In the genomic region with DNA sequence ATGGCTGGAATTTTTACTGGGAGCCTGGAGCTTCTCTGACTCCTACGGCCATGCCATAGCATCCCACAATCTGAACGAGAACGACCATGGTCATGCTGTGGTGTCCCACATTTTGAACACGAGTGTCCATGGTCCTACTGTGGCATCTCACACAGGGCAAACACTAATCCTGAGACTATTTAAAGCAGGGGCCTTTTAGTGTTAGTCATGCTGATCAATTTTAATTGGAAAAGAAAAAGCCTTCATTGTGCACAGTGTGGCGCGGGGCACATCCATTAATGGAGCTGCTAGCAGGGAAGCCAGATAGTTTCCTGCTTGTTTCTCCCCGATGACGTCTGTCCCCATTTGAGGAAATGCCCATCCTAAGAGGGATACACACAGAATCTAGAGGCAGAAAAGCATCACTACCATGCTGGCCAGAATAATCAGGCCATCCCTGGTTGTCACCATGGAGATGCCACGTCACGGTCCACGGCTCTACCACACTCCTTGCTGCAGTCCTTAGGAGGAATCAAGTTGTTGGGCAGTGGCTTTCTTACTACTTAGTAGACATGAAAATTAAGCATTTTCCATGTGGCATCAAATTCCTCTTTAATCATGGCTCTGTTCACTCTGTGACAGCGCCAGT, we compare ENCODE assay signal across 20 mouse cellular contexts.
DNase-seq lines count a peak whose midpoint lies in the region; ATAC-seq and TF ChIP-seq lines count a peak whose summit lies in the region.
"Had no signal": no experiment of that assay in that cellular context is flagged by ENCODE, and none has a peak within 500 bp of the region (broad histone marks: within the 10 kb centered on the region; RNA-seq: fewer than 3 reads in every experiment).

No protein-coding gene starts in this region.

- no peak overlapping the region for H3K27ac ChIP-seq in forebrain, postnatal 0 days (ENCODE audit: low read depth, low read length)
- H3K27ac ChIP-seq in forebrain, embryonic 12.5 days = no peak overlapping the region
- H3K27ac ChIP-seq in hindbrain, embryonic 15.5 days (replicated peaks) = no peak overlapping the region
- H3K27ac ChIP-seq in midbrain, postnatal 0 days (ENCODE audit: low read depth, low read length) = no peak overlapping the region
- no peak overlapping the region for H3K27ac ChIP-seq in intestine, embryonic 15.5 days
- H3K27ac ChIP-seq: embryonic facial prominence, embryonic 10.5 days; heart, adult 2 months; heart, embryonic 15.5 days; kidney, postnatal 0 days; limb, embryonic 15.5 days had no signal

- TF ChIP-seq CTCF in forebrain, postnatal 0 days (IDR thresholded peaks at IDR 0.05; ENCODE audit: low read depth) = no peak
- no peak for TF ChIP-seq CTCF in midbrain, postnatal 0 days (IDR thresholded peaks at IDR 0.05)

- peak; percentile 34 for ATAC-seq in forebrain, postnatal 0 days
- no peak for ATAC-seq in forebrain, embryonic 12.5 days (ENCODE audit: low FRiP score)
- ATAC-seq in hindbrain, embryonic 15.5 days (ENCODE audit: low FRiP score, low read depth) = peak; percentile 74
- ATAC-seq in midbrain, postnatal 0 days (ENCODE audit: low FRiP score) = peak; percentile 63; the same call in 1 of the 2 replicates
- ATAC-seq in intestine, embryonic 15.5 days = no peak

- WGBS in forebrain, postnatal 0 days = 69% methylated on average over 12 of the region's 12 CpGs
- whole genome bisulfite sequencing in forebrain, embryonic 12.5 days = 78% methylated on average over 12 of the region's 12 CpGs
- 60% methylated on average over 12 of the region's 12 CpGs for WGBS in hindbrain, embryonic 15.5 days
- 62% methylated on average over 12 of the region's 12 CpGs for WGBS in midbrain, postnatal 0 days
- 84% methylated on average over 12 of the region's 12 CpGs for WGBS in intestine, embryonic 15.5 days

- H3K27me3 ChIP-seq in forebrain, postnatal 0 days (ENCODE audit: insufficient read depth, low read length) = no peaks in the 10 kb centered on the region
- H3K27me3 ChIP-seq in forebrain, embryonic 12.5 days = no peaks in the 10 kb centered on the region
- H3K27me3 ChIP-seq in hindbrain, embryonic 15.5 days = no peaks in the 10 kb centered on the region
- no peaks in the 10 kb centered on the region for H3K27me3 ChIP-seq in midbrain, postnatal 0 days (ENCODE audit: insufficient read depth, low read length)
- no peaks in the 10 kb centered on the region for H3K27me3 ChIP-seq in intestine, embryonic 15.5 days (replicated peaks)
- H3K27me3 ChIP-seq: heart, embryonic 15.5 days; limb, embryonic 15.5 days had no signal

- H3K9me3 ChIP-seq in forebrain, postnatal 0 days (ENCODE audit: low read length) = no peaks in the 10 kb centered on the region
- no peaks in the 10 kb centered on the region for H3K9me3 ChIP-seq in forebrain, embryonic 12.5 days
- H3K9me3 ChIP-seq in hindbrain, embryonic 15.5 days = no peaks in the 10 kb centered on the region
- no peaks in the 10 kb centered on the region for H3K9me3 ChIP-seq in midbrain, postnatal 0 days (ENCODE audit: low read length)
- no peaks in the 10 kb centered on the region for H3K9me3 ChIP-seq in intestine, embryonic 15.5 days
- H3K9me3 ChIP-seq: embryonic facial prominence, embryonic 10.5 days; heart, embryonic 15.5 days; limb, embryonic 15.5 days had no signal

- no peaks in the 10 kb centered on the region for H3K4me1 ChIP-seq in forebrain, postnatal 0 days (ENCODE audit: insufficient read depth)
- no peaks in the 10 kb centered on the region for H3K4me1 ChIP-seq in forebrain, embryonic 12.5 days
- H3K4me1 ChIP-seq in hindbrain, embryonic 15.5 days (replicated peaks) = peaks cover 6% of the 10 kb centered on the region; the same call in 1 of the 2 replicates
- H3K4me1 ChIP-seq in midbrain, postnatal 0 days (ENCODE audit: insufficient read depth, low read length) = no peaks in the 10 kb centered on the region
- H3K4me1 ChIP-seq in intestine, embryonic 15.5 days (replicated peaks) = 0 out of 2 replicates have a peak, but pooled peaks cover 5% of the 10 kb centered on the region
- H3K4me1 ChIP-seq: limb, embryonic 15.5 days had no signal

- no peak overlapping the region for H3K4me3 ChIP-seq in forebrain, postnatal 0 days (ENCODE audit: low read depth, low read length)
- H3K4me3 ChIP-seq in forebrain, embryonic 12.5 days (replicated peaks) = no peak overlapping the region
- H3K4me3 ChIP-seq in hindbrain, embryonic 15.5 days = no peak overlapping the region
- no peak overlapping the region for H3K4me3 ChIP-seq in midbrain, postnatal 0 days (ENCODE audit: low read depth, low read length)
- no peak overlapping the region for H3K4me3 ChIP-seq in intestine, embryonic 15.5 days (replicated peaks)
- H3K4me3 ChIP-seq: embryonic facial prominence, embryonic 10.5 days; heart, adult 2 months; heart, embryonic 15.5 days; limb, embryonic 15.5 days had no signal

- H3K9ac ChIP-seq in forebrain, postnatal 0 days = no peak overlapping the region
- H3K9ac ChIP-seq in forebrain, embryonic 12.5 days = no peak overlapping the region
- no peak overlapping the region for H3K9ac ChIP-seq in hindbrain, embryonic 15.5 days
- H3K9ac ChIP-seq in midbrain, postnatal 0 days (replicated peaks; ENCODE audit: low read length, poor library complexity, severe bottlenecking) = no peak overlapping the region
- no peak overlapping the region for H3K9ac ChIP-seq in intestine, embryonic 15.5 days
- H3K9ac ChIP-seq: heart, embryonic 15.5 days; limb, embryonic 15.5 days had no signal

- no peak for DNase-seq in forebrain, postnatal 0 days
- DNase-seq in Muller cell, postnatal 12 days (ENCODE audit: inconsistent ontology term) = peak; percentile 11
- DNase-seq in midbrain, postnatal 0 days (ENCODE audit: low spot score) = peak; percentile 44
- DNase-seq in urinary bladder, postnatal 10 days (ENCODE audit: low spot score) = no peak
- DNase-seq: adrenal gland, postnatal 14 days; cerebellum, adult 2 months; gastrocnemius, postnatal 10 days; heart, adult 2 months; heart, postnatal 4 days; kidney, adult 11 months; layer of hippocampus, postnatal 36 days; lung, postnatal 10 days had no signal

- H3K4me2 ChIP-seq in forebrain, postnatal 0 days (ENCODE audit: low read depth) = no peak overlapping the region
- H3K4me2 ChIP-seq in forebrain, embryonic 12.5 days = no peak overlapping the region
- H3K4me2 ChIP-seq in hindbrain, embryonic 15.5 days = no peak overlapping the region
- H3K4me2 ChIP-seq in midbrain, postnatal 0 days (ENCODE audit: low read depth, low read length, poor library complexity, severe bottlenecking) = no peak overlapping the region
- H3K4me2 ChIP-seq in intestine, embryonic 15.5 days (replicated peaks) = no peak overlapping the region
- H3K4me2 ChIP-seq: heart, embryonic 15.5 days; limb, embryonic 15.5 days had no signal

- no peaks in the 10 kb centered on the region for H3K36me3 ChIP-seq in forebrain, postnatal 0 days (ENCODE audit: insufficient read depth)
- H3K36me3 ChIP-seq in forebrain, embryonic 12.5 days (replicated peaks) = no peaks in the 10 kb centered on the region
- H3K36me3 ChIP-seq in hindbrain, embryonic 15.5 days = no peaks in the 10 kb centered on the region
- no peaks in the 10 kb centered on the region for H3K36me3 ChIP-seq in midbrain, postnatal 0 days (ENCODE audit: insufficient read depth, low read length)
- no peaks in the 10 kb centered on the region for H3K36me3 ChIP-seq in intestine, embryonic 15.5 days
- H3K36me3 ChIP-seq: embryonic facial prominence, embryonic 10.5 days; G1E; heart, embryonic 15.5 days; limb, embryonic 15.5 days had no signal

Comparison
In these comparisons a context has a peak if more than half of its experiments do, and no peak if none do; other contexts are left out.
1. ATAC-seq: peak in forebrain, postnatal 0 days (single experiment), hindbrain, embryonic 15.5 days (single experiment) and midbrain, postnatal 0 days (single experiment); none in forebrain, embryonic 12.5 days (single experiment) and intestine, embryonic 15.5 days (single experiment).
2. DNase-seq: peak in Muller cell, postnatal 12 days (single experiment) and midbrain, postnatal 0 days (single experiment); none in forebrain, postnatal 0 days (single experiment) and urinary bladder, postnatal 10 days (single experiment).